Mouse (Mus musculus) left cerebral cortex, adult 2 months (tissue): ENCODE data around the gene Rtn1. TPM values are rescaled to one million over a fixed set of nuclear protein-coding genes. Genes with fewer than 3 reads are reported as not detected.

Source experiments
- DNase-seq, 2 experiments: peaks; one replicate each; pipeline ENCODE4 v3.0.0; 2021 to 2022; ENCODE audit warnings: low spot score in 2 of 2, mixed read lengths in 1 of 2; ENCODE audit errors: extremely low spot score in 1 of 2
- H3K27ac ChIP-seq: fragments of 200-600 bp; 2 replicates; pipeline ENCODE4 v1.8.1; 2022
- H3K4me3 ChIP-seq: fragments of 200-600 bp; 2 replicates; pipeline ENCODE4 v1.8.1; 2022
- CTCF ChIP-seq: fragments of 200-600 bp; IDR thresholded peaks from 2 replicates; pipeline ENCODE4 v1.8.1; 2022; ENCODE audit warnings: antibody characterized with exemption, mild to moderate bottlenecking, moderate library complexity
- intact Hi-C: fragments of 180-260 bp; cut with DNase I; formaldehyde crosslinking; loops from one replicate; pipeline ENCODE4 v1.15.1; 2025
- total RNA-seq, 2 experiments: library from RNA; stranded (reverse); gene quantifications; 2 replicates each; pipeline ENCODE4 v1.2.3; 2021

Gene Rtn1
- total RNA-seq, 2 experiments from 2014 or later = 1,445 to 1,455 TPM

DNA sequence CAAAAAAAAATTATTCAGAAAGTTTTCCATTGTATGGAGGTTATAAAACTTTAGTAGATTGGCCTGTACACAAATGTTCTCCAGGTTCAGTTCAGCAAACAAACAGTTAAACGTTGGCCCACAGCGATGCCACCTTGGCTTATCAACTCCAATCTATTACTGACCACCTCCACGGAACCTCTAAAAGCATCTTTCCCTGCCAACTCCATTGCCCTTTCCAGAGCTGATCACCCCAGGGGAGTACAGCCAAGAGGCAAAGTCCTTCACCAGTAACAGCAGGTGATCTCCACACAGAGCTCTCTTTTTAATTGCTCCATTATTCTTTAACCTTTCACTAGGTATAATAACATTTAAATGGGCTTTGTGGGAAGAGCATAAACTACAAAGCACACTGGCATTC is 120.6 kb downstream of the Rtn1 start:
- DNase-seq = no peak
- Histone ChIP-seq H3K4me3 (no peak overlapping the region), H3K27ac (no peak overlapping the region)
- intact Hi-C loops = no loop called here
- no peak for TF ChIP-seq CTCF

DNA sequence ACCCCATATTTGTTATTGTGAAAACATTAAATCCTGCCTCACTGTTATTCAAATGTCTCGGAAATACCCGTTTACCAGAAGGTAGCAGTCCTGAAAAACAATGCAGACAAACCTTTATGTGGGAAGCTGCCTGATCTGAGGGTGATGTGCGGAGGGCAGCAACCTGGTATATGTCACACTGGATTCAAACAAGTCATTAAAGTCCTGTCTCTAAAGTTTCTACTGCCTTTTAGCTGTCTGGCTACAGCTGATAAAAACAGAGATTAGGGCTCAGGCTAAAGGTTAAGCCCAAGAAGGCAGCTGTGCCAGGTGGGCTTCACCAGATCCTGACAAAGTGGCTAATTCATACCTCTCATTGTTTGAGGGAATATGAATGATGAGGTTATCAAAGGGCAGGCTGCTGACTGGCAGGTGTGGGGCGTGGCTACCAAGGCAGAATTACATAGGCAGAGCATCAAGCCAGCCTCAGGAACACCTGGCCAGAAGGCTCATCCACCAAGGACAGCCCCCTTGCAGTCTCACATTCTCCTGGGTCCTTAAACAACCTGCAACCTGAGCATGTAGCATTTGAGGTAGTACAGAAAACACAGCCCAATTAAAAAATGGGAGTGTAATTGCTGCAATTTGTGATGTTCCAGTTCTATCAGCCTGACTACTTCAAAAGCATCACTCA is 121.4 kb downstream of the Rtn1 start:
- TF ChIP-seq CTCF = no peak
- no peak overlapping the region for H3K4me3 ChIP-seq
- DNase-seq = no peak
- intact Hi-C loops = no loop called here
- no peak overlapping the region for H3K27ac ChIP-seq

DNA sequence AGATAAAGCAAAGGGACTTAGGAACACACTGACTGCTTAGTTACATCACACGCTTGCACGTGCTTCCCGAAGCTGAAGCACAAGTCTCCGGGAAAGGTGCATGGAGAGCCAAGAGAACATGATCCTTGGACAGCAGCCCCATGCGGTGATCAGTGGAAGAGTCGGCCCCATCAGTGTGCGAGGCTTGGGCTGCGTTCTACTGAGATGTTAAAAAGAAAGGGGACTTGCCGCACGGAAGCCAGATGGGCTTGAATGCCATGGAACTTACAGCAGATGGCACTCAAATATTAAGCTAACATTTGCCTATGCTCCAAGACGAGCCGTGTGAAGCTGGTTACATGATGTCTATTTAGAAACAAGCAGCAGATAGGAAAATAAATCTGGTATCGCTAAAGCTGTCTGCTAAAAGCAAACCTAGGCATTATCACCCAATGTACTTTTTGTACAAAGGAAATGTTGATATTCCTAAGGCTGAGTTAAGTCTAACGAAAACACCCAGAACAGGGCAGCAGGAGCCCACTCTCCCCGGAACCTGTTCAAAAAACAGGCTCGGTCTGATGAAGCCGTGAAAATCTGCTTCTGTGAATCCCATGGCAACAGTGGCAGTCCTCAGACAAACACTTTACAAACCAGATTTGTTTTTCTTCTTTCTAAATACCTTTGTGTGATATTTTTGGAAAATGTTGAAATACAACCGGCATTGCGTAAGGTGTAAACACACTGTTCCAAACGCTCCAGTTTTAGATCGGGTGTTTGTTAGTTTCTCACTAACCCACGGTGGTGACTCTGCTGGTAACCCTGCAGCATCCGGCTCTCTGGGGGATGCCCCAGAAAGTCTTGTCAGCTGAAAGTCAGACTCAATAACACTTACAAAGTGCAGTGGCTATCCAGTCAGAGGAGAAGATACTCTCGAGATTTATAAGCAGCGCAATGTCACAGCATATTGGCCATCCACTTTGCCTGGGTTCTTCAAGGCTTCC is 123.2 kb downstream of the Rtn1 start:
- peak; percentile 60 to 70 for DNase-seq
- peak; percentile 58 for TF ChIP-seq CTCF
- intact Hi-C loops = loop anchor here (1.0 to 2.0 kb wide), 2 partner anchors 49 to 131 kb away; no protein-coding TSS in a partner anchor
- Histone ChIP-seq H3K27ac (peak overlapping the region; percentile 78), H3K4me3 (peak overlapping the region; percentile 25)

DNA sequence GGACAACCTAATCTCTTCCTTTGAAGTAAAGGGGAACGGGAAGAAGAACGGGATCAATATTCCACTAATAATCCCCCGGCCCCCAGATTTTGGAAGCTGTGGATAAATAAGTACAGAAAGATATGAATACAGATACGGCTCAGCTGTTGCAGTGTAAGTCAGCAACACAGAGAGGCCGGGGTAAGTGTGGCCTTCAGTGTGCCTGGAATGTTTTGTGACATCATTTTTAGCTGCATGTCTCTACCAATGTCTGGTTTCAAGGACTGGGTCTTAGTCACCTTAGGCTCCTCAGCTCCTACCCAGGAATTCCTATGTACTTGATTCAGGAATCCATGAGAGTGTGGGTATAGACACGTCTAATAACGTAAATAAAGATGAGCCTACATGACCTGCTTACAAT is 124.3 kb downstream of the Rtn1 start:
- no peak for DNase-seq
- TF ChIP-seq CTCF = no peak
- Histone ChIP-seq H3K4me3 (no peak overlapping the region), H3K27ac (no peak overlapping the region)
- intact Hi-C loops = loop anchor here (2.0 kb wide), 1 partner anchor 132 kb away; no protein-coding TSS in a partner anchor

DNA sequence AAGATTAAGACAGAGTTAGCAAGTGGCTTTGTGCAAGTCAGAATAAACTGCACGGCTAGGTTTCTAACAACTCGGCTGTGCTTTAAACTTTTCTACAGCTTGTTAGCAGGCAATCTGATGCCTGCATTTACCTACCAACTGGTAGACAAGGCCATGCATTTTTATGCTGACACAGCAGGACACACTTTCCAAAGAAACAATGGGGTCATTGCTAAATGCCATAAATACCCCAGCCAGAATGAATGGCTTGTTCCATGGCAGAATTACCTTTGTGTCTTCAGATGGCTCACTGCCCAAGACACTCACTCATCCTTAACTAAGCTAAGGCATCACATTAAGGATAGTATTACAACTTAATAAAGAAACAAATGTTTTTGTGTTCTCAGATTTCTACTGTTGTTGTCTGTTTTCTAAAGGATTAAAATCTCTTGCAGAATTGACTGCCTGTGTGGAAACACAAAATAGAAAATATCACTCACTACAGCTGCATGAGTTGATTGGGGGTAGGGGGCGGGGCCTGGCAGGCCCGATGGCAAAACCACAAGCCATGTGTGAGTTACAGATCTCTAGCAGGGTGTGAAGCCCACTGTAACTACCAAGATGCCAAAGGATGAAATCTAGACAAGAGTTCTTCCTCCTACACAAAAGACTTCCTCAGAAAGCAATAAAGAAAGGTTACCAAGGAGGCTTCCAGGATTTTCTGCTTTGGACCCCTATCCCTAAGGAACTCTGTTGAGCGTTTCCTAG is 129.6 kb downstream of the Rtn1 start:
- H3K27ac ChIP-seq = no peak overlapping the region
- intact Hi-C loops = no loop called here
- no peak for DNase-seq
- TF ChIP-seq CTCF = no peak
- no peak overlapping the region for H3K4me3 ChIP-seq

DNA sequence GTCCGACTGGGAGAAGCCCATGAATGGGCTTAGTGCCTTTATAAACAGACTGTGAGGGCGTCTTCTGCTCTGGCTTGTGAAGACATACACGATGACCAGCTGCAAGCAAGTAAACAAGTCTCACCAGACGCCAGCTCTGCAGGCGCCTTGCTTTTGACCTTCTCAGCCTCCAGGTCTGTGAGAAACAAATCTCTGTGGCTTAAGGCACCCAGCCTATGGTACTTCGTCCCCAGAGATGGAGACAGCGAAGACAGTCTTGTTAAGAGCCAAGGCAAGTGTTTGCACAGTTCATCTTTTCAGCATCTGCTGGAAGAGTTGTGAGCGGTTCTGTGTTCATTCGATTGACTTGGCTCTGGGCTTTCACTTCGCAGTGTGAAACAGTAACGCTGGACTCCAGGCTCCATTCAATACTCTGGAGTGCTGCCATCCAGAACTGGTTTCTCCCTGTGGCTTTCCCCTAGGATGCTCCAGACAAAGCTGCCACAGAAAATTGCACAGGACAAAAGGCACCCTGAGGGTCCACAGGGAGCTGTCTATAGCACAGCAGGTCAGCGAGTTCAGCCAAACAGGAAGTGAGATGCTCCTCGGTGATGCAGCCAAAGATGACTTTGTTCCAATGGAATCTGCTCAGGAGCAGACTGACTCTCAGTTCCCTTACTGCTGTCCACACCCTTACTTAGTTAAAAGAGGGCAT is 135.0 kb downstream of the Rtn1 start:
- intact Hi-C loops = no loop called here
- no peak for TF ChIP-seq CTCF
- Histone ChIP-seq H3K27ac (no peak overlapping the region), H3K4me3 (no peak overlapping the region)
- DNase-seq = no peak

DNA sequence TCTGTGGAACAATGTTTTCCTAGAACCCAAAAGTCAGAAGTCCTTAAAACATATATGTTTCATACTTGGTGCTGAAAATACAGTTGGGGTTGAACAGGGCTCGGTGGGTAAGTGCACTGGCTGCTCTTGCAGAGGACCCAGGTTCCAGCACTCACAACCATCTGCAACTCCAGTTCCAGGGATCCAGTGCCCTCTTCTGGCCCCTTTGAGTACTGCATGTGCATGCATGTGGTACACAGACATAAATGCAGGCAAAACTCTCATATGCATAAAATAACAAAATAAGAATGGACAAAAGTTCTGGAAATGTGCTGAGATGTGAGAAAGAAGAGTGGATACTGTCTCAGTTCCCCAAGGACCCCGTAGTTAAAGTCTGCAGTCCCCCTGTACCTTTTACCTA is 141.2 kb downstream of the Rtn1 start:
- TF ChIP-seq CTCF = peak; percentile 40
- no peak overlapping the region for H3K27ac ChIP-seq
- H3K4me3 ChIP-seq = no peak overlapping the region
- DNase-seq = peak in 1 of 2 experiments; percentile 4
- intact Hi-C loops = no loop called here

DNA sequence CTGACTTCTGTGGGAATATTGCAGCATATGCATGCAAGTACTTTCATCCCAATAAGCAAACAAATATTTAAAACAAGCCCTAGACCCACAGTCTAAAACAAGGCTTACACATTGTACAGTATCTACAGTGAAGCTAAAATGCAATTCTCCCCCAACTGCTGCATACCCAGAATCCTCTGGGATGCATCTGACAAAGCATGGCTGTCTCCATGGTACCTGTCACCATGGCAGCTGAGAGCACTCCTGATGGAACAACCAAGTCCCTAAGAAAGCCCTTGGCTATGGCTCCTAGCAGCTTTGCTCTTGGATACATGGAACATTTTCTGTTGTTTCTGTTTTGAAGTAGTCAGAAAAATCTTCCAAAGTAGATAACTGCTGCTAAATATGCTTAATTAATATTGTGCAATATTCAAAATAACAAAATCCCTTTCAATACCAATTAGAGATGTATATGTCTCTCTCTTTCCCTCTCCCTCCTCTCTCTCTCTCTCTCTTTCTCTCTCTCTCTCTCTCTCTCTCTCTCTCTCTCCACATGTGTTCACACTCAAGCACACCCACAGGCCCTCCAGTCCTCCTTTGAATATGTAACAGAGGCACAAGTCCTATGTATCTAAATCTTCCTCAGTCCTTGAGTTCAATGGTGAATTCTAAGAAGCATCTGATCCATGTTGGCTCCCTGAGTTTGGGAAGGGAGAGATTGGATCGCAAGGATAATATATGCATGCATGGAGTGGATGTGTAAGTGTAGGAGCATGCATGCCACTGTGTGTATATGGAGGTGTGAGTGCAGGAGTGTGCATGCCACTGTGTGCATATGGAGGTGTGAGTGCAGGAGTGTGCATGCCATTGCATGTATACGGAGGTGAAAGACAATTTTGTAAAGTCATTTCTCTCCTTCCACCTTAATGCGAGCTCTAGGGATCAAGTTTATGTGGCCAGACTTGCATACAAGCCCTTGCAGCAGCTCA is 143.3 kb downstream of the Rtn1 start:
- peak; percentile 36 to 54 for DNase-seq
- Histone ChIP-seq H3K4me3 (no peak overlapping the region), H3K27ac (no peak overlapping the region)
- no peak for TF ChIP-seq CTCF
- intact Hi-C loops = no loop called here

DNA sequence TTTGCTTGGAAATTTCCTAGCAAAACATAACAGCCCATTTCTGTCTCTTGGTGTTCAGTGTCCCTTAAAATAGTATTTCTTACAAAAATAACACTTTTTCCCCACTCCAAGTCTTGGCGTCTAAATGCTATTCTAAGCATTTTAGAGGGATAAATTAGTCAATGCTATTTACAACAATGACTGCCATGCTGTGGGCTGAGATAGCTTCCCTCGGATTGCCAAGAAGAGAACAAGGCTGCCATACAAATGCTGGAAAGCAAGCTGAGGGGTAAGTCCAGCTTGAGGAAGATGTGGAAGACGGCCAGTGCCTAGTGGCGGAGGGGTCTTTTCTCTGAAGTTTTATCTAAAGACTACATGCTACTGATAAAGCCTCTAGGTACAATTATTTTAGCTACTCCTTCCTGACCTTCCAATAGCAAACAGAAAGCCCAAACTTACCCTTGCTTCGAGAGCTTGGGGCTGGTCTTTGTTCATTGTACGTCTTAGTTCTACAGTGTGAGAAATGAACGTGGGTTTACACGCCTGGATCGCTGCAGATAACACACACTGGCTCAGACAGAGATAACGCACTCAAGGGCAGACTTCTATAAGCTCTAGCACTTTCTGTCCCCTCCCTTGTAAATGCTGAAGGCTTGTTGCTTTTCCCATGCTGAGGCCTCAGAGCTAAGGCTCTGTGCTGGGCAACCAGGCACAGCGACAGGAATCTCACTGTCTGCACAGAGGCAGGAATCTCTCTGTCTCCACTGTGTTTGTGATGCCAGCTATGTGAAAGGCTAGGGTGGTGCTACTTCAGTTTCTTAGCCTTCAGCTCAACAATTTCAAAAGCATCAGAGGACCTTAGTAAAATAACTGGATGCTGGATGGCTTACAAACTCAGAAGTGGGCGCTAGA is 145.4 kb downstream of the Rtn1 start:
- no peak for DNase-seq
- H3K4me3 ChIP-seq = no peak overlapping the region
- intact Hi-C loops = no loop called here
- peak overlapping the region; percentile 75 for H3K27ac ChIP-seq
- TF ChIP-seq CTCF = no peak

DNA sequence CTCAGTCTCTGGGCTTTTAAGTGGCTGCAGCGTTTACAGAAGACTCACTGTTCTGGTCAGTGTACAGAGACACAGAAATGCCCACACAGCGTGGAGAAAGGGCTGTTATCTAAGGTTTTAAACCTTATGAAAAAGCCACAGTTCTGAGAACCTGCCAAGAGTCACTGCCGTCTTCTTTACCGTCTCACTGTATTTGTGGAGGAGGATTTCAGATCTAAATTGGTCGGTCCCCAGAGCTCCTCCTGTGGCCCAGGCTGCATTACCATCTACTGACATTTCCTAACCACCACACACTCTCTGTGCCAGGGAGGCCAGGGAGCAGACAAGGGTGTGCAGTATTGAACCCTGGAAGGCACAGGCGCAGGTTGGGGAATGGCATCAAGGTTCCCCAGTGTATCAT is 151.9 kb downstream of the Rtn1 start:
- intact Hi-C loops = loop anchor here (2.0 kb wide), 1 partner anchor 14 kb away; no protein-coding TSS in a partner anchor
- DNase-seq = no peak
- no peak; the same call in 1 of the 2 replicates for TF ChIP-seq CTCF
- no peak overlapping the region for H3K4me3 ChIP-seq
- H3K27ac ChIP-seq = no peak overlapping the region
